Mouse (Mus musculus) myocyte (in vitro differentiated cells): ENCODE measurements around the gene Cyp27a1. TPM values are rescaled to one million over a fixed set of nuclear protein-coding genes. Genes with fewer than 3 reads are reported as not detected.
A peak's percentile ranks its signal among the peaks of the same experiment; 100 is the strongest.

Experiments used
- H3K27me3 ChIP-seq: one replicate; pipeline ENCODE4 v1.6.1; 2011; ENCODE audit not compliant: control insufficient read depth, insufficient read depth, insufficient read length
- H3K36me3 ChIP-seq: one replicate; pipeline ENCODE4 v1.6.1; 2011; ENCODE audit not compliant: control insufficient read depth, insufficient read depth
- H3K4me2 ChIP-seq: one replicate; pipeline ENCODE4 v1.6.1; 2011; ENCODE audit warnings: low read depth, control low read depth
- H3K4me3 ChIP-seq: one replicate; pipeline ENCODE4 v1.5.1; 2011; ENCODE audit warnings: mild to moderate bottlenecking, control low read depth, moderate library complexity
- H3K79me2 ChIP-seq: one replicate; pipeline ENCODE4 v1.6.1; 2011; ENCODE audit not compliant: control insufficient read depth, insufficient read depth
- H3ac ChIP-seq: one replicate; pipeline ENCODE4 v1.6.1; 2011; ENCODE audit not compliant: control insufficient read depth, insufficient read length
- CEBPB ChIP-seq: IDR thresholded peaks from 2 replicates; pipeline ENCODE4 v1.6.1; 2011; ENCODE audit warnings: mild to moderate bottlenecking, moderate library complexity; ENCODE audit not compliant: poor library complexity, insufficient read depth, severe bottlenecking
- E2F4 ChIP-seq: IDR thresholded peaks from one replicate; pipeline ENCODE4 v1.6.1; 2011; ENCODE audit warnings: mild to moderate bottlenecking, control low read depth, moderate library complexity; ENCODE audit not compliant: insufficient read depth
- MAX ChIP-seq: IDR thresholded peaks from one replicate; pipeline ENCODE4 v1.6.1; 2011; ENCODE audit warnings: low read depth, mild to moderate bottlenecking, control low read depth
- MYOD1 ChIP-seq, 3 experiments: IDR thresholded peaks; one replicate each; pipeline ENCODE4 v1.6.1; 2011; ENCODE audit warnings: control low read depth in 2 of 3, low read depth in 2 of 3, mild to moderate bottlenecking in 2 of 3, moderate library complexity in 1 of 3; ENCODE audit not compliant: insufficient read length in 2 of 3, control insufficient read depth in 1 of 3
- MYOG ChIP-seq, 3 experiments: IDR thresholded peaks; one replicate each; pipeline ENCODE4 v1.6.1; 2011; ENCODE audit warnings: control low read depth in 2 of 3, low read depth in 2 of 3, mild to moderate bottlenecking in 2 of 3; ENCODE audit not compliant: insufficient read length in 2 of 3, control insufficient read depth in 1 of 3, insufficient read depth in 1 of 3
- POLR2A ChIP-seq: IDR thresholded peaks from one replicate; pipeline ENCODE4 v1.6.1; 2011; ENCODE audit warnings: low read depth, mild to moderate bottlenecking, control low read depth, moderate library complexity; ENCODE audit not compliant: insufficient read length
- POLR2AphosphoS2 ChIP-seq: IDR thresholded peaks from one replicate; pipeline ENCODE4 v1.6.1; 2011; ENCODE audit warnings: low read depth, control low read depth; ENCODE audit not compliant: insufficient read length
- REST ChIP-seq: IDR thresholded peaks from one replicate; pipeline ENCODE4 v1.6.1; 2011; ENCODE audit warnings: mild to moderate bottlenecking, control low read depth, moderate library complexity; ENCODE audit not compliant: insufficient read depth, insufficient read length
- SRF ChIP-seq: IDR thresholded peaks from one replicate; pipeline ENCODE4 v1.6.1; 2011; ENCODE audit warnings: low read depth; ENCODE audit not compliant: control insufficient read depth, insufficient read length
- TCF12 ChIP-seq: IDR thresholded peaks from one replicate; pipeline ENCODE4 v1.6.1; 2011; ENCODE audit warnings: mild to moderate bottlenecking, control low read depth; ENCODE audit not compliant: poor library complexity, insufficient read depth, severe bottlenecking
- TCF3 ChIP-seq: IDR thresholded peaks from one replicate; pipeline ENCODE4 v1.6.1; 2011; ENCODE audit warnings: low read depth, control low read depth; ENCODE audit not compliant: insufficient read length
- USF1 ChIP-seq: IDR thresholded peaks from one replicate; pipeline ENCODE4 v1.6.1; 2011; ENCODE audit warnings: low read depth, mild to moderate bottlenecking, control low read depth, moderate library complexity
- polyA plus RNA-seq: library from polyadenylated mRNA; unstranded; fragments of >200 nt; fragmentation: generic; extraction: Trizol; gene quantifications from one replicate; pipeline ENCODE4 v1.2.1, GENCODE M21; 2012; ENCODE audit warnings: missing spikeins

Gene Cyp27a1
- polyA plus RNA-seq, 1 experiment = 0.42 TPM

GRCm38 (mm10) chr1:74773136-74773535, 59.8 kb downstream of the Cyp27a1 start:
- peaks cover 20% of the 10 kb centered on the region for H3K27me3 ChIP-seq
- H3K4me3 ChIP-seq = peak overlapping the region; percentile 16

GRCm38 (mm10) chr1:74774062-74774461, 60.7 kb downstream of the Cyp27a1 start:
- H3K79me2 ChIP-seq = no peaks in the 10 kb centered on the region
- peaks cover 20% of the 10 kb centered on the region for H3K27me3 ChIP-seq
- H3K4me3 ChIP-seq = no peak overlapping the region
- no peak overlapping the region for H3ac ChIP-seq
- TF ChIP-seq REST = no peak
- TF ChIP-seq POLR2A = no peak
- TF ChIP-seq POLR2AphosphoS2 = no peak
- TF ChIP-seq SRF = no peak
- no peak for TF ChIP-seq E2F4
- no peak for TF ChIP-seq TCF12
- no peak for TF ChIP-seq TCF3
- no peak for TF ChIP-seq MYOD1 (IDR thresholded peaks at IDR 0.05; ENCODE audit: control insufficient read depth in 1 of 3, insufficient read length in 2 of 3, low read depth in 2 of 3)
- no peak for TF ChIP-seq MAX
- no peak for TF ChIP-seq MYOG (IDR thresholded peaks at IDR 0.05; ENCODE audit: control insufficient read depth in 1 of 3, insufficient read depth in 1 of 3, insufficient read length in 2 of 3, low read depth in 2 of 3)
- TF ChIP-seq USF1 = no peak
- no peak overlapping the region for H3K4me2 ChIP-seq
- H3K36me3 ChIP-seq = no peaks in the 10 kb centered on the region

More at GRCm38 (mm10) chr1:74773136-74773535, 59.8 kb downstream of the Cyp27a1 start:
- TF ChIP-seq E2F4 (peak; percentile 20), POLR2AphosphoS2 (no peak)
- H3K36me3 ChIP-seq = no peaks in the 10 kb centered on the region
- H3K79me2 ChIP-seq = no peaks in the 10 kb centered on the region
- no peak overlapping the region for H3ac ChIP-seq
- H3K4me2 ChIP-seq = peak overlapping the region; percentile 94

- Histone ChIP-seq H3ac (no peak overlapping the region), H3K27me3 (peaks cover 7% of the 10 kb centered on the region), H3K4me3 (no peak overlapping the region), H3K79me2 (no peaks in the 10 kb centered on the region), H3K36me3 (no peaks in the 10 kb centered on the region), H3K4me2 (no peak overlapping the region)
- no peak for TF ChIP-seq MAX
- TF ChIP-seq POLR2A = no peak
These were observed 62.4 kb downstream of the Cyp27a1 start for GRCm38 (mm10) chr1:74775816-74776215.

GRCm38 (mm10) chr1:74778934-74779486, 65.6 kb downstream of the Cyp27a1 start:
- Histone ChIP-seq H3K4me3 (no peak overlapping the region), H3K27me3 (peaks cover 2% of the 10 kb centered on the region), H3K36me3 (no peaks in the 10 kb centered on the region), H3ac (no peak overlapping the region), H3K4me2 (no peak overlapping the region), H3K79me2 (no peaks in the 10 kb centered on the region)
- no peak for TF ChIP-seq SRF
- no peak for TF ChIP-seq CEBPB
- TF ChIP-seq E2F4 = no peak
- TF ChIP-seq MYOD1 (IDR thresholded peaks at IDR 0.05; ENCODE audit: control insufficient read depth in 1 of 3, insufficient read length in 2 of 3, low read depth in 2 of 3) = no peak
- TF ChIP-seq REST = no peak
- no peak for TF ChIP-seq MAX
- TF ChIP-seq USF1 = no peak
- no peak for TF ChIP-seq POLR2A
- no peak for TF ChIP-seq POLR2AphosphoS2

GRCm38 (mm10) chr1:74782045-74782444, 68.7 kb downstream of the Cyp27a1 start:
- Histone ChIP-seq H3ac (no peak overlapping the region), H3K36me3 (no peaks in the 10 kb centered on the region), H3K79me2 (no peaks in the 10 kb centered on the region), H3K27me3 (peaks cover 8% of the 10 kb centered on the region), H3K4me3 (no peak overlapping the region), H3K4me2 (no peak overlapping the region)
- TF ChIP-seq TCF12 = no peak

- H3ac ChIP-seq = no peak overlapping the region
- H3K36me3 ChIP-seq = no peaks in the 10 kb centered on the region
- TF ChIP-seq MYOG (IDR thresholded peaks at IDR 0.05; ENCODE audit: control insufficient read depth in 1 of 3, insufficient read depth in 1 of 3, insufficient read length in 2 of 3, low read depth in 2 of 3) (peak in 1 of 3 experiments; percentile 47), USF1 (no peak), MYOD1 (IDR thresholded peaks at IDR 0.05; ENCODE audit: control insufficient read depth in 1 of 3, insufficient read length in 2 of 3, low read depth in 2 of 3) (peak in 1 of 3 experiments; percentile 13)
- no peak overlapping the region for H3K4me3 ChIP-seq
- H3K27me3 ChIP-seq = peaks cover 8% of the 10 kb centered on the region
- H3K4me2 ChIP-seq = peak overlapping the region; percentile 66
- H3K79me2 ChIP-seq = no peaks in the 10 kb centered on the region
These were observed 70.2 kb downstream of the Cyp27a1 start for GRCm38 (mm10) chr1:74783554-74783953.
